Mouse (Mus musculus) CH12.LX (cell line): ENCODE results near the gene Tada2a.

Experiments used
- CHD2 ChIP-seq: IDR thresholded peaks from 2 replicates; pipeline ENCODE4 v1.6.1; 2011; ENCODE audit warnings: low read length, improper control_type of control experiment
- CTCF ChIP-seq, 2 experiments: IDR thresholded peaks in 1 of 2; conservative IDR thresholded peaks in 1 of 2; 2 replicates each; pipeline ENCODE4 v1.5.1; 2011 to 2012; ENCODE audit warnings: low read depth in 2 of 2, low read length in 2 of 2, improper control_type of control experiment in 1 of 2, inconsistent platforms in 1 of 2, mild to moderate bottlenecking in 1 of 2, moderate library complexity in 1 of 2
- ELF1 ChIP-seq: IDR thresholded peaks from 2 replicates; pipeline ENCODE4 v1.6.1; 2014; ENCODE audit warnings: low read depth, mild to moderate bottlenecking, inconsistent platforms, low read length, improper control_type of control experiment
- ETS1 ChIP-seq: conservative IDR thresholded peaks from 2 replicates; pipeline ENCODE4 v1.6.1; 2012; ENCODE audit warnings: low read depth, mild to moderate bottlenecking, inconsistent platforms, low read length, improper control_type of control experiment, moderate library complexity
- MAX ChIP-seq: IDR thresholded peaks from 2 replicates; pipeline ENCODE4 v1.6.1; 2011; ENCODE audit warnings: low read length, improper control_type of control experiment
- POLR2A ChIP-seq: IDR thresholded peaks from 2 replicates; pipeline ENCODE4 v1.6.1; 2011; ENCODE audit warnings: low read depth, mild to moderate bottlenecking, improper control_type of control experiment, low read length
- RCOR1 ChIP-seq: conservative IDR thresholded peaks from 2 replicates; pipeline ENCODE4 v1.6.1; 2012; ENCODE audit warnings: low read depth, mild to moderate bottlenecking, inconsistent platforms, low read length, improper control_type of control experiment
- USF1 ChIP-seq: IDR thresholded peaks from 2 replicates; pipeline ENCODE4 v1.6.1; 2014; ENCODE audit warnings: low read depth, mild to moderate bottlenecking, inconsistent platforms, low read length, improper control_type of control experiment

- TF ChIP-seq ELF1 (no peak), CTCF (conservative IDR thresholded peaks at IDR 0.05 in 1 of 2, IDR thresholded peaks at IDR 0.05 in 1 of 2; ENCODE audit: low read depth in 2 of 2, low read length in 2 of 2) (no peak), ETS1 (no peak), CHD2 (no peak), USF1 (no peak), RCOR1 (no peak), MAX (no peak), POLR2A (no peak)
Measured at GRCm38 (mm10) chr11:84164561-84164960, 35.2 kb upstream of the Tada2a start.
